Mouse (Mus musculus) skeletal muscle tissue, adult 2 months (tissue): ENCODE data around the gene Olfr206.
"Not testable (repeated sequence)": the region's sequence is repeated elsewhere in the genome, so short reads cannot be mapped to it uniquely, and the experiment has no call there.

Experiments
- DNase-seq: peaks from one replicate; pipeline ENCODE4 v3.0.0-alpha.2; 2012; ENCODE audit warnings: low read depth, low spot score

Gene Olfr206

DNA sequence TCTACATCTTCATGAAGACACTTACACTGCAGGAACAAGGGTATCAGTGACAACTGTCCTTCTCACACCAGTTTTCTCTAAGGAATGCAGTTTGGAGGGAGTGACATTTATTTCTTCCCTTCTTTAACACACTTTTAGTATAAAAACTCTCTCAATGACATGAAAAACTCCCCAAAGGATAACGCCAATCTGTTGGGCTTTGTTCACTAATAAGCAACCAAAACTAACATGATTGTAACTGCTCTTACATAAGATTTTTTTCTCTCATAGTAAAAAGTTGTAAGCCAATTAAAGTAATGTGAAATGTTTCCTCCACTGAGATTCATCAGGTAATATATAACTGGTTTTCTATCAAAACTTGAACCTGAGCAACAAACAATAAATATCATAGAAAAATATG is at the start of gene Olfr206:
TSS of gene Olfr206 (minus strand) at position 101 of the 400 bp plus-strand sequence.
- DNase-seq = no peak

DNA sequence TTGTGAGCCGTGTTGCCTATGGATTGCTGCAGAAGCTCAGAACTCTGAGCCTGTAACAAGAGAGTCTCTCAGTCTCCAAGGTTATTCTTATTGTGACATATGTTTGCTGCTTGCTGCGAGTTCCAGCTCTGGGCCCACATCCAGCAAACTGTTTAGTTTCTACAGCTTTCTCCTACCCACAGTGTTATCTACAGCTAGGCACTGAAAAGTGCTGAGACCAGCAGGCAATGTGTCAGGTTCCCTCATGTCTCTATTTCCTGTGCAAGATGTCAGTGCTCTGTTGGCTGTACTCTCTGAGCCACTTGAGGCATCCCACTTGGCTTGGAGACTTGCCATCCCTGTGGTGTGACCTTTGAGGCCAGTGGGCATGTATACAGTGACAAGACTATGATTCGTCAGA is 44.3 kb upstream of the Olfr206 start:
- no peak for DNase-seq

DNA sequence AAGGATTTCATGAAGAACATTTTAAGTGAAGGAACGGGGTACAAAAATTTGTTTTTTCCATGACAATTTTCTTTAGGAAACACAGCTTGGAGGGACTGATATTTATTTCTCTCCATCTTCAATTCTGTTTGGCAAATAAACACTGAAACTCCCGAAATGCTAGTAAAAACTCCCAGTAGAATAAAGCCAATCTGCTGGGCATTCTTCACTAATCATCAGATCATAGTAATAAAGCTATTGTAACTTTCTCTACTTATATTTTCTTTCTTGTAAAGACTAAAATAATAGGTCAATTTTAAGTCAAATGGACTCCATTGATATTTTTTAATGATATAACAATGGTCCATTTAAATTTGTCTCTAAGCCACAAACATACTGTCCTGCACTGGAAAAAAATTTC is 14.8 kb upstream of the Olfr206 start, which contains the start of gene Olfr209:
TSS of gene Olfr209 (minus strand) at position 101 of the 400 bp plus-strand sequence.
- DNase-seq = no peak

DNA sequence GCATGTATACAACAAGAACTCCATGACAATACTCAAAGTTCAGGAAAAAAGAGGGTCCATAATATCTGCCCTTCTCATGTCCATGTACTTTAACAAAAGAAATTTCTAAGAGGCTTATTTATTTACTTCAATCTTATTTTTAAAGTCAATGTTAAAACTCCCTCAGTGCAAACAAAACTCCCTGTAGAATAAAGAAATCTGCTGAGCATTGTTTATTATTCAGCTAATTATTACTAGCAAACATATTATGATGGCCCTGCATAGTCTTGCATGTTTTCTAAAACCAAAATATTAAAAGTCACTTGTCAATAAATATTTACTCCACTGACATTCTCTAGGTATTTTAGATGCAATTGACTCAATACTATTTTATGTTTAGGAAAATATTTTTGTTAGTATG is 18.0 kb downstream of the Olfr206 start, which contains the start of gene Olfr205:
TSS of gene Olfr205 (minus strand) at position 101 of the 400 bp plus-strand sequence.
- DNase-seq = no peak

DNA sequence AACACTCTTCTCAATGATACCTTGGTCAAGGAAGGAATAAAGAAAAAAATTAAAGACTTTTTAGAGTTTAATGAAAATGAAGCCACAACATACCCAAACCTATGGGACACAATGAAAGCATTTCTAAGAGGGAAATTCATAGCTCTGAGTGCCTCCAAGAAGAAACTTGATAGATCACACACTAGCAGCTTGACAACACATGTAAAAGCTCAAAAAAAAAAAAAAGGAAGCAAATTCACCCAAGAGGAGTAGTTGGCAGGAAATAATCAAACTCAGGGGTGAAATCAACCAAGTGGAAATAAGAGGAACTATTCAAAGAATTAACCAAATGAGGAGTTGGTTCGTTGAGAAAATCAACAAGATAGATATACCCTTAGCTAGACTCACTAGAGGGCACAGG is 25.8 kb downstream of the Olfr206 start:
- not testable (repeated sequence) for DNase-seq

DNA sequence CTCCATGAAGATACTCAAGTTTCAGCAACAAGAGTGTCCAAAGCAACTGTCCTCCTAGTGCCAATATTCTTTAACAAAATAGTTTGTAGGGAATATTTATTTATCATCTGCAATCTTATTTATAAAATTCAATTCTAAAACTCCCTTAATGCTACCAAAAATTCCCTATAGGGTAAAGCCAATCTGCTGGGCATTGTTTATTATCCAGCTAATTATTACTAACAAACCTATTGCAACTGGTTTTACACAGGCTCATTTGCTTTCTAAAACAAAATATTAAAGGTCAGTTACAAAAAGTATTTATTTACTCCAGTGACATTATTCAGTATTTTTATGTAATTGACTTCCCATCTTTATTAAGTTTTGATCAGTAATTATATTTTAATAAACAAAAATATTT is 30.9 kb downstream of the Olfr206 start, which contains the start of gene Olfr204:
TSS of gene Olfr204 (minus strand) at position 101 of the 400 bp plus-strand sequence.
- no peak for DNase-seq

DNA sequence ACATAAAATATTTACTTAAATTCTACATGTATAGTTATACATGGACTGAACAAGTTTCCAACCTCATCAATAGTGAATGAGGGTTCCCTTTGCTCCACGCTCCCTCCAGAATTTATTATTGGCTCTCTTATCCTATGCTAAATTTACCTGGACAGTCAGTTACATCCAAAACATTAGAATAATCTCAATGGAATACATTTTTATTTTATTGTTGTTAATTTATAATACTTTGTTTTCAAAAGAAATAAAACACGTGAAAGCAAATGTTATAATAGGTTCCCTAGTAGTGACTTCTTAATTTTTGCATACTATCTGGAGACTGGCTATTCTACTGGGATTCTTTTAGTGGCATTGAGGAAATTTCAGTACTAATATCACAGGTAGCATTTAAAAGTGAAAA is 50.5 kb downstream of the Olfr206 start, which contains the start of gene Olfr203:
TSS of gene Olfr203 (plus strand) at position 301 of the 400 bp plus-strand sequence.
- DNase-seq = no peak
